Mouse (Mus musculus) myocyte (in vitro differentiated cells): ENCODE results near the gene Hnrnpll. TPM values are rescaled to one million over a fixed set of nuclear protein-coding genes. Genes with fewer than 3 reads are reported as not detected.
"Not testable (repeated sequence)": the region's sequence is repeated elsewhere in the genome, so short reads cannot be mapped to it uniquely, and the experiment has no call there.

Source experiments
- H3K27me3 ChIP-seq: one replicate; pipeline ENCODE4 v1.6.1; 2011; ENCODE audit not compliant: control insufficient read depth, insufficient read depth, insufficient read length
- H3K36me3 ChIP-seq: one replicate; pipeline ENCODE4 v1.6.1; 2011; ENCODE audit not compliant: control insufficient read depth, insufficient read depth
- H3K4me2 ChIP-seq: one replicate; pipeline ENCODE4 v1.6.1; 2011; ENCODE audit warnings: low read depth, control low read depth
- H3K4me3 ChIP-seq: one replicate; pipeline ENCODE4 v1.5.1; 2011; ENCODE audit warnings: mild to moderate bottlenecking, control low read depth, moderate library complexity
- H3K79me2 ChIP-seq: one replicate; pipeline ENCODE4 v1.6.1; 2011; ENCODE audit not compliant: control insufficient read depth, insufficient read depth
- H3ac ChIP-seq: one replicate; pipeline ENCODE4 v1.6.1; 2011; ENCODE audit not compliant: control insufficient read depth, insufficient read length
- CEBPB ChIP-seq: IDR thresholded peaks from 2 replicates; pipeline ENCODE4 v1.6.1; 2011; ENCODE audit warnings: mild to moderate bottlenecking, moderate library complexity; ENCODE audit not compliant: poor library complexity, insufficient read depth, severe bottlenecking
- E2F4 ChIP-seq: IDR thresholded peaks from one replicate; pipeline ENCODE4 v1.6.1; 2011; ENCODE audit warnings: mild to moderate bottlenecking, control low read depth, moderate library complexity; ENCODE audit not compliant: insufficient read depth
- MAX ChIP-seq: IDR thresholded peaks from one replicate; pipeline ENCODE4 v1.6.1; 2011; ENCODE audit warnings: low read depth, mild to moderate bottlenecking, control low read depth
- MYOD1 ChIP-seq, 3 experiments: IDR thresholded peaks; one replicate each; pipeline ENCODE4 v1.6.1; 2011; ENCODE audit warnings: control low read depth in 2 of 3, low read depth in 2 of 3, mild to moderate bottlenecking in 2 of 3, moderate library complexity in 1 of 3; ENCODE audit not compliant: insufficient read length in 2 of 3, control insufficient read depth in 1 of 3
- MYOG ChIP-seq, 3 experiments: IDR thresholded peaks; one replicate each; pipeline ENCODE4 v1.6.1; 2011; ENCODE audit warnings: control low read depth in 2 of 3, low read depth in 2 of 3, mild to moderate bottlenecking in 2 of 3; ENCODE audit not compliant: insufficient read length in 2 of 3, control insufficient read depth in 1 of 3, insufficient read depth in 1 of 3
- POLR2A ChIP-seq: IDR thresholded peaks from one replicate; pipeline ENCODE4 v1.6.1; 2011; ENCODE audit warnings: low read depth, mild to moderate bottlenecking, control low read depth, moderate library complexity; ENCODE audit not compliant: insufficient read length
- POLR2AphosphoS2 ChIP-seq: IDR thresholded peaks from one replicate; pipeline ENCODE4 v1.6.1; 2011; ENCODE audit warnings: low read depth, control low read depth; ENCODE audit not compliant: insufficient read length
- REST ChIP-seq: IDR thresholded peaks from one replicate; pipeline ENCODE4 v1.6.1; 2011; ENCODE audit warnings: mild to moderate bottlenecking, control low read depth, moderate library complexity; ENCODE audit not compliant: insufficient read depth, insufficient read length
- SRF ChIP-seq: IDR thresholded peaks from one replicate; pipeline ENCODE4 v1.6.1; 2011; ENCODE audit warnings: low read depth; ENCODE audit not compliant: control insufficient read depth, insufficient read length
- TCF12 ChIP-seq: IDR thresholded peaks from one replicate; pipeline ENCODE4 v1.6.1; 2011; ENCODE audit warnings: mild to moderate bottlenecking, control low read depth; ENCODE audit not compliant: poor library complexity, insufficient read depth, severe bottlenecking
- TCF3 ChIP-seq: IDR thresholded peaks from one replicate; pipeline ENCODE4 v1.6.1; 2011; ENCODE audit warnings: low read depth, control low read depth; ENCODE audit not compliant: insufficient read length
- USF1 ChIP-seq: IDR thresholded peaks from one replicate; pipeline ENCODE4 v1.6.1; 2011; ENCODE audit warnings: low read depth, mild to moderate bottlenecking, control low read depth, moderate library complexity
- polyA plus RNA-seq: library from polyadenylated mRNA; unstranded; fragments of >200 nt; fragmentation: generic; extraction: Trizol; gene quantifications from one replicate; pipeline ENCODE4 v1.2.1, GENCODE M21; 2012; ENCODE audit warnings: missing spikeins

The Hnrnpll gene
- polyA plus RNA-seq, 1 experiment = 24.0 TPM

- Histone ChIP-seq H3K4me2 (peak overlapping the region; percentile 82), H3K36me3 (no peaks in the 10 kb centered on the region), H3K4me3 (peak overlapping the region; percentile 80), H3ac (no peak overlapping the region), H3K27me3 (no peaks in the 10 kb centered on the region), H3K79me2 (peaks cover 61% of the 10 kb centered on the region)
- no peak for TF ChIP-seq TCF3
- TF ChIP-seq TCF12 = no peak
- TF ChIP-seq POLR2A = no peak
- TF ChIP-seq MAX = no peak
- no peak for TF ChIP-seq POLR2AphosphoS2
- no peak for TF ChIP-seq MYOG (IDR thresholded peaks at IDR 0.05; ENCODE audit: control insufficient read depth in 1 of 3, insufficient read depth in 1 of 3, insufficient read length in 2 of 3, low read depth in 2 of 3)
Observed at GRCm38 (mm10) chr17:80060151-80060550, 2.0 kb downstream of the Hnrnpll start.

GRCm38 (mm10) chr17:80059731-80060130 is 2.4 kb downstream of the Hnrnpll start:
- H3K36me3 ChIP-seq = no peaks in the 10 kb centered on the region
- H3K4me2 ChIP-seq = peak overlapping the region; percentile 82
- no peak overlapping the region for H3ac ChIP-seq
- TF ChIP-seq MYOD1 (IDR thresholded peaks at IDR 0.05; ENCODE audit: control insufficient read depth in 1 of 3, insufficient read length in 2 of 3, low read depth in 2 of 3) = no peak
- no peak for TF ChIP-seq USF1
- no peak for TF ChIP-seq MYOG (IDR thresholded peaks at IDR 0.05; ENCODE audit: control insufficient read depth in 1 of 3, insufficient read depth in 1 of 3, insufficient read length in 2 of 3, low read depth in 2 of 3)
- TF ChIP-seq TCF3 = no peak
- no peak for TF ChIP-seq CEBPB
- TF ChIP-seq SRF = no peak
- peaks cover 65% of the 10 kb centered on the region for H3K79me2 ChIP-seq
- peak overlapping the region; percentile 80 for H3K4me3 ChIP-seq
- no peaks in the 10 kb centered on the region for H3K27me3 ChIP-seq

GRCm38 (mm10) chr17:80058501-80058900 is 3.6 kb downstream of the Hnrnpll start:
- Histone ChIP-seq H3K79me2 (peaks cover 77% of the 10 kb centered on the region), H3K36me3 (no peaks in the 10 kb centered on the region), H3K4me2 (no peak overlapping the region), H3K4me3 (no peak overlapping the region), H3K27me3 (no peaks in the 10 kb centered on the region), H3ac (no peak overlapping the region)
- TF ChIP-seq MAX = no peak
- no peak for TF ChIP-seq POLR2AphosphoS2
- TF ChIP-seq REST = no peak

- no peaks in the 10 kb centered on the region for H3K27me3 ChIP-seq
- H3K36me3 ChIP-seq = peaks cover 21% of the 10 kb centered on the region
- no peak overlapping the region for H3K4me3 ChIP-seq
- H3ac ChIP-seq = no peak overlapping the region
- H3K4me2 ChIP-seq = no peak overlapping the region
- TF ChIP-seq POLR2AphosphoS2 = no peak
- TF ChIP-seq E2F4 = no peak
- TF ChIP-seq MYOG (IDR thresholded peaks at IDR 0.05; ENCODE audit: control insufficient read depth in 1 of 3, insufficient read depth in 1 of 3, insufficient read length in 2 of 3, low read depth in 2 of 3) = no peak
- TF ChIP-seq MYOD1 (IDR thresholded peaks at IDR 0.05; ENCODE audit: control insufficient read depth in 1 of 3, insufficient read length in 2 of 3, low read depth in 2 of 3) = no peak
- TF ChIP-seq USF1 = no peak
- TF ChIP-seq CEBPB = no peak
- TF ChIP-seq TCF3 = no peak
- TF ChIP-seq TCF12 = no peak
- TF ChIP-seq SRF = no peak
- no peak for TF ChIP-seq POLR2A
- TF ChIP-seq REST = no peak
- no peak for TF ChIP-seq MAX
- H3K79me2 ChIP-seq = peaks cover 62% of the 10 kb centered on the region
Observed at GRCm38 (mm10) chr17:80053931-80054734, 8.0 kb downstream of the Hnrnpll start.

GRCm38 (mm10) chr17:80051682-80052081 is 10.5 kb downstream of the Hnrnpll start:
- TF ChIP-seq MYOD1 (IDR thresholded peaks at IDR 0.05; ENCODE audit: control insufficient read depth in 1 of 3, insufficient read length in 2 of 3, low read depth in 2 of 3) (no peak), USF1 (no peak), POLR2AphosphoS2 (no peak), E2F4 (no peak), SRF (no peak), CEBPB (no peak), REST (no peak), MAX (no peak), TCF12 (no peak), MYOG (IDR thresholded peaks at IDR 0.05; ENCODE audit: control insufficient read depth in 1 of 3, insufficient read depth in 1 of 3, insufficient read length in 2 of 3, low read depth in 2 of 3) (no peak), TCF3 (no peak), POLR2A (no peak)
- Histone ChIP-seq H3K4me2 (no peak overlapping the region), H3K4me3 (no peak overlapping the region), H3ac (no peak overlapping the region), H3K36me3 (peaks cover 45% of the 10 kb centered on the region), H3K27me3 (no peaks in the 10 kb centered on the region), H3K79me2 (peaks cover 38% of the 10 kb centered on the region)

GRCm38 (mm10) chr17:80049300-80049699 is 12.8 kb downstream of the Hnrnpll start:
- not testable (repeated sequence) for H3K27me3 ChIP-seq, H3ac ChIP-seq, H3K4me2 ChIP-seq, H3K4me3 ChIP-seq
- Histone ChIP-seq H3K79me2 (peaks cover 14% of the 10 kb centered on the region), H3K36me3 (peaks cover 56% of the 10 kb centered on the region)
